Mouse (Mus musculus): ENCODE data around the gene Cphx3.
"Not testable (repeated sequence)": the region's sequence is repeated elsewhere in the genome, so short reads cannot be mapped to it uniquely, and the experiment has no call there.

Gene Cphx3

DNA sequence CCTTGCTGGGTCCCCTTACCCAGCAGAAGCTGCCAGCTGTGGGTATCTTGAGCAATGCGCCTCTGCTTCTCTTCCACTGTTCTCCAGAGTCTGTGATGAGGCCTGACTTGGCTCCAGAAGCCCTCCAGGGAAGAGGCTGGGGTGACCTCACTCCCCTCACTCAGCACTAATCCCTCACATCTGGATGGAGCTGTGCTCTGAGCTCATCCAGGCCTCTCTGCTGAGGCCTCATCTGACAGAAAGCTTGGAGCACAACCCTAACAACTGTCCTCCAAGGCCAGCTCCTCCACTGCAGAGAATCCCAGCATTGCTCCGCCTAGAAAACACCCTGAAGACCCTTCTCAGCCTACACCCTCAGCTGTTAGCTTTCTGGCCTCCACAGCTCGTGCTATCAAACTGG, 91.9 kb downstream of the Cphx3 start:
- in situ Hi-C loops (cut with MboI; ENCODE audit: low sequenced_read_pairs): not testable (repeated sequence)

DNA sequence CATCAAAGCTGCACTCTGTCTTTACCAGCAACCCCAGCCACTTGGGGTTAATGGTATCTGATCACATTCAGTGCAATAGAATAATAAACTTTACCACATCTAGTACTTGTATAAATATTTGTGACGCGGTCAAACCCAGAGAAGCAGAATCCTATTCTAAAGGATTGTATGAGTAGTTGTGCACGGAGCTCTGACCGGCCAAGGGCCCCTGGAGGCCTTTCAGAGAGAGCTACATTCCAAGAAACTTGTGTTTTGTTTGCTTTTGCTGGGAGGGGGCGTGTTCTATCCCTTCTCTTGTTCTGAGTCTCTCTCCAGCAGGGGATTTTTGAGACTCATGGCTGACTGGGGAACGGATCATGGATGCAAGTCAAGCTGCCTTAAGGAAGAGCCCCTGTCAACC, 92.9 kb downstream of the Cphx3 start:
- in situ Hi-C loops (cut with MboI; ENCODE audit: low sequenced_read_pairs): not testable (repeated sequence)

GRCm38 (mm10) chr14:26181660-26182059, 99.6 kb downstream of the Cphx3 start:
- in situ Hi-C loops (cut with MboI; ENCODE audit: low sequenced_read_pairs): not testable (repeated sequence)

GRCm38 (mm10) chr14:26182380-26182779, 100.3 kb downstream of the Cphx3 start, which contains the start of gene Plac9b:
Gene Plac9b (minus strand): TSS chr14:26182480.
- in situ Hi-C loops (cut with MboI; ENCODE audit: low sequenced_read_pairs): not testable (repeated sequence)

DNA sequence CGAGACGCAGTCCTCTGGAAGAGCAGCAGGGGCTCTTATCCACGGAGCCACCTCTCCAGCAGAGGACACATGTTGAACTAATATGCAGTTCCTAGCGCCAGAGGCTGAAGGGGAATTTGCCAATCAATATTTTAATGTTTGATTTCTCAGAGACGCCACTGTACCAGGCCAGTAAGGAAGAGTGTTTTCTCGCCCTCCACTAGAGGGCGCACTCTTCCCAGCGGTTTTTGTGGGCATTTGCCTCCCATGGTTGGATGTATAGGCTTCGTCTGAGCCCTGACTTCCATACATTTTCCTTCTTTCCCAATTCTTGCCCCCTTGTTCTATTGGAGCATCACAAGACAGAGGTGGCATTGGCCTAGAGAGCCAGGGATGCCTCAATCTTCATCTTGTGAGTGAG, 104.5 kb downstream of the Cphx3 start:
- in situ Hi-C loops (cut with MboI; ENCODE audit: low sequenced_read_pairs): not testable (repeated sequence)

DNA sequence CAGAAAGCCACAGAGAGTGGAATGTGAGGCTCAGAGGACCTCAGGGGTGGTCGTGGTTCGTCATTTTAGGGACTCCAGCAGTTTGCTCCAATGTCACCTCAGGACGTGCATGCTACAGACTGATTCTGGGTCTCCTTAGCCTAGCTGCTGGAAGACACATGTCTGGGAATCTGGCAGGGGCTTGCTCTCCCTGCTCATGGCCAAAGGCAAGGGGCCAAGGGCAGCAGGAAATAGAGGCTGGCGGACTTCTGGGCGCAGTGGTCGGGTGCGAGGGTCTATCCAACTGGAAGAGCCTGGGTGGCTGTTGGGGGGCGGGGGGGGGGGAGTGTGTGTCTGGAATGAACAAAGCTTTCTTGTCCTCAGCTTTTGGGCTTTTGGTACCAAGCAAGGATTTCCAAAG, 106.3 kb downstream of the Cphx3 start:
- in situ Hi-C loops (cut with MboI; ENCODE audit: low sequenced_read_pairs): not testable (repeated sequence)

- in situ Hi-C loops (cut with MboI; ENCODE audit: low sequenced_read_pairs): not testable (repeated sequence)
These were observed 115.8 kb downstream of the Cphx3 start for GRCm38 (mm10) chr14:26197851-26198250.

DNA sequence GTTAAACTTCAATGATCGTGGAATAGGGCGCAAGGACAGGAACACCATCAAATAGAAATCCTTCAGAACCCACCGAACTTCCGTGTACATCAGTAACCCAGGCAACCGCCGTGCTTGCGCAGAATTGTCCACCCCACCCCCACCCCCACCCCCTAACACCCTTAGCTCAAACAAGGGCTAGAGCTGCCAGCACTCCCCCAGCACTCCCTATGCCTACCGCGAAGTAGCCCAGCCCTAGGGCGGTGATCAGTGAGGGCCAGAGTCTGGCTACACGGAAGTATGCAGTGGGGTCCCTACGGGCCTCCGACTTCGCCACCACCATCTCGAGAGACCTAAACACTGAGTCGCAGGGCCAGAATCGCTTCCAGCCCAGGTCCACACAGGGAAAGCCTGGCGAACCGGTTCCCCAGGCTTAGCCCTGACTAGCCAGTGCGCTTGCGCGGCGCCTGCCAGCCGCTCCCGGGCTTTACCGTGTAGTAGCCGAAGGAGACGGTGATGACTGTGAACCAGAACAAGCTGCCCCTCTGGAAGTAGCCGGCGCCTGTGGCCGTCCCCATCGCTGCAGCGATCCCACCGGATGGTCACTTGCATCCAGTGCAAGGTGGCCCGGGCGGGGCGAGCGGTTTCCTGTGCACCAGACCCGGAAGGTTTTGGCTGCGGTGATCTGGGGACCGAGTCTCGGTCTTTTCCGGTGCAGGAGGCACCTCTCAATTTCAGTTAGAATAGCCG, 124.3 kb downstream of the Cphx3 start:
- in situ Hi-C loops (cut with MboI; ENCODE audit: low sequenced_read_pairs): not testable (repeated sequence)

GRCm38 (mm10) chr14:26206926-26207247, 124.8 kb downstream of the Cphx3 start, which contains the start of gene Tmem254b:
Gene Tmem254b (minus strand): TSS chr14:26207041.
- in situ Hi-C loops (cut with MboI; ENCODE audit: low sequenced_read_pairs): not testable (repeated sequence)

DNA sequence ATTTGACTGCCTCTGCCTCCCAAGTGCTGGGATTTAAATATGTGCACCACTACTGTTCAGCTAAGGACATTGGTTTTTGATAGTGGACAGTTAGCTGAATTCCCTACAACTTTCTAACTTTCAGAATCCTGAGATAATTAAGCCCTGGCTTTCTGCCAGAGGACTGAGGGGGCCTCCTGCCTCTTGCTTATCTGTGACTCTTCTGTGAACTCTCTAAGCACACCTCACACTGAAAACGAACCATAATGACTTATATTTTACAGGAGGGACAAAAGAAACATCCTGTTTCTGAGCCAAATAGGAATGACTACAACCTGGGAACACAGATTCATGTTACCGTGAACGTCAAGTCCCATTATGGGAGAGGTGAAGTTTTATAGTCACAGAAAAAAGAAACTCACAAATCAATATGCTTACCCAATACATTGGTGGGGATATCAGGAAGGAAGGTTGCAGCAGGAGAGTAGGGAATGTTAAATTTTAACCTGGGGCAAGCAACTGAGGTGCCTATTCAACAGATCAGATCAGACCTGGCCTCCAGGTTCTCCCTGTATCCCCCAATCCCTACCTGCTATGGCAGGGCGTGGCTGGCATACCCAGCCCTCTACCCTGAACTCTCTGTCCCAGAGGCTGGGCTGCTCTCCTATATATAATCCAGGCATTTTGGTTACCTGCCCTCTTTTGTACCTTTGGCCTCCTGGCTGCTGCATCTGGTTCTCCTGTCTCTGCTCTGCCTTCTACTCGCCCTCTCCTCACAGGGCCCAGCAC, 134.3 kb downstream of the Cphx3 start:
- in situ Hi-C loops (cut with MboI; ENCODE audit: low sequenced_read_pairs): not testable (repeated sequence)

GRCm38 (mm10) chr14:26237183-26237582, 155.1 kb downstream of the Cphx3 start:
- in situ Hi-C loops (cut with MboI; ENCODE audit: low sequenced_read_pairs): not testable (repeated sequence)

- in situ Hi-C loops (cut with MboI; ENCODE audit: low sequenced_read_pairs): not testable (repeated sequence)
These were observed 175.9 kb downstream of the Cphx3 start, which contains the start of gene Duxbl3 for GRCm38 (mm10) chr14:26257756-26258617. Gene Duxbl3 (plus strand): TSS chr14:26257962.

- in situ Hi-C loops (cut with MboI; ENCODE audit: low sequenced_read_pairs): not testable (repeated sequence)
These were observed 176.6 kb downstream of the Cphx3 start for GRCm38 (mm10) chr14:26258729-26259128.
